Mouse (Mus musculus): ENCODE results near the gene Hcrt. TPM values are rescaled to one million over a fixed set of nuclear protein-coding genes. Genes with fewer than 3 reads are reported as not detected.

The Hcrt gene
- polyA plus RNA-seq, 1 experiment from 2014 or later = 0.38 TPM

DNA sequence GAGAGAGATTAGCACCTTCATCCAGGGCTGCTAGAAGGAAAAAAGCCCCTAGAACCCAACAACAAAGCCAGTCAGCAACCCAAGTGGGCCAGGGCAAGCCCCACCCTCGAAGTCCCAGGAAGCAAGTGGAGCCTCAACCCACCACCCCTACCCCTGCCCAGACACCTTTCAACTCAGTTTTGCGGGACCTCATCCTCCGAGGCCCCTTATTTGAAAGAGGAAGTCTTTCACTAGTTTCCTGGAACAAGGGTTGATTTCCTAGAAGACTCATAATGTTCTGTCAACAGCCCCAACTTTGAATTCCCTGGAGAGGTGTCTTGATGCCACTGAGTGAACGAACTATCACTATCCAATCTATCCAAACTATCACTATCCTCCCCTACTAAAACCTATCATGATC lies 32.8 kb downstream of the Hcrt start:
- no peaks in the 10 kb centered on the region for H3K4me1 ChIP-seq (replicated peaks)
- H3K9ac ChIP-seq = no peak overlapping the region
- H3K9me3 ChIP-seq = no peaks in the 10 kb centered on the region
- H3K4me3 ChIP-seq = no peak overlapping the region
- 92% methylated on average over 4 of the region's 4 CpGs for WGBS
- no peak overlapping the region for H3K4me2 ChIP-seq
- H3K36me3 ChIP-seq = peaks cover 17% of the 10 kb centered on the region; the same call in 1 of the 2 replicates
- ATAC-seq (ENCODE audit: low FRiP score, low read depth) = no peak
- H3K27me3 ChIP-seq = no peaks in the 10 kb centered on the region
- no peak overlapping the region for H3K27ac ChIP-seq (replicated peaks)

DNA sequence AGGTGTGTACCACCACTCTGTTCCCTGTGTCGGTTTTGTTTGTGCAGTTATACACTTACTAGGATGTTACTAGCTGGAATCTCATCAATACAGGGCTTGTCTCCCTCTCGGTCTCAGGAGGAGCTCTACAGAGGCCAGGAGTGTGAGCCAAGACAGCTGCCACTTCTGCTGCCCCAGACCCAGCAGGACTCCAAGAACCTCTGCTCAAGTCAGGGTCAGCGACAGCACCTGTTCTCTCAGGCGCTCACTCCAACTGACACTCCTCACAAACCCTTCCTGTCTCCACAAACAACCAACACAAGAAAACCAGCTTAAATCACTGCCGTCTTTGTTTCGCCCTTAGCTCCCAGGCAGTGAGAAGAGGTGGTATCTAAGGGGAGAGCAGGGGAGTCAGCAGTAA lies 34.1 kb downstream of the Hcrt start:
- H3K9ac ChIP-seq = no peak overlapping the region
- H3K27ac ChIP-seq (replicated peaks) = no peak overlapping the region
- no peak overlapping the region for H3K4me2 ChIP-seq
- ATAC-seq (ENCODE audit: low FRiP score, low read depth) = no peak
- peaks cover 17% of the 10 kb centered on the region; the same call in 1 of the 2 replicates for H3K36me3 ChIP-seq
- H3K4me1 ChIP-seq (replicated peaks) = no peaks in the 10 kb centered on the region
- H3K4me3 ChIP-seq = no peak overlapping the region
- no peaks in the 10 kb centered on the region for H3K27me3 ChIP-seq
- no peaks in the 10 kb centered on the region for H3K9me3 ChIP-seq
- WGBS = 78% methylated on average over 6 of the region's 6 CpGs

- no peak overlapping the region for H3K27ac ChIP-seq (replicated peaks)
- H3K9me3 ChIP-seq = no peaks in the 10 kb centered on the region
- ATAC-seq (ENCODE audit: low FRiP score, low read depth) = no peak
- H3K4me3 ChIP-seq = no peak overlapping the region
- H3K36me3 ChIP-seq = peaks cover 10% of the 10 kb centered on the region; the same call in 1 of the 2 replicates
- no peak overlapping the region for H3K9ac ChIP-seq
- H3K4me1 ChIP-seq (replicated peaks) = peaks cover 3% of the 10 kb centered on the region; the same call in 1 of the 2 replicates
- H3K4me2 ChIP-seq = no peak overlapping the region
- no peaks in the 10 kb centered on the region for H3K27me3 ChIP-seq
- 94% methylated on average over 3 of the region's 3 CpGs for WGBS
These were observed 35.5 kb downstream of the Hcrt start for GRCm38 (mm10) chr11:100727201-100727600.

DNA sequence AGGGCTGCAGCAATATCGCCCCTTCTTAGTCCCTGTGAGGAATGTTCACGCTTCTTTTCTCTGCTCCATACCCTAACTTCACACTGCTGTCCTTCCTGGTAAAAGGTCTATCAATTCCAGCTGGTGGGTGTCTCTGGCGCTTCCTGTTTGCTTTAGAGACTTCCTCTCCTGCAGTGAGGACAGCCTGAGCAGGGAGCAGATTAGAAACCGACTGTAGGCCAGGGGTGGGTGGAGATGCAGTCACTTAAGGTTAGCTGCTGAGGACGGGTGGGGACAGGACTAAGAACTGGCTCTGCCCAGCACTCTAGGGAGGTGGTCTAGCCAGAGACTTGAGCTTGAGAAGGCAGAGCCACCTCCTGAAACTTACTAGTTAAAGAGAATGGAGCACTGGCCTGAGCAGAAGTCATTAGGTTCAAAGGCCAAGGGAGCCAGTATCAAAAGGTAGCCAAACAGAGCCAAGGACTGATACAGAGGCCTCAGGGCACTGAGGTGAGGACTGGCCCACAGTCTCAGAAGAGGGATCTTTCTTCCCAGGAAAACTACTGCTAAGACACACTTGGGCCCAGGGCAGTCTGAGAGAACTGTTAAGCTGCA lies 37.7 kb downstream of the Hcrt start:
- Histone ChIP-seq H3K4me1 (replicated peaks) (peaks cover 21% of the 10 kb centered on the region), H3K4me2 (no peak overlapping the region), H3K27ac (replicated peaks) (no peak overlapping the region), H3K9ac (no peak overlapping the region), H3K9me3 (no peaks in the 10 kb centered on the region), H3K36me3 (peaks cover 10% of the 10 kb centered on the region; the same call in 1 of the 2 replicates), H3K4me3 (no peak overlapping the region), H3K27me3 (no peaks in the 10 kb centered on the region)
- no peak for ATAC-seq (ENCODE audit: low FRiP score, low read depth)
- WGBS = 64% methylated on average over 5 of the region's 5 CpGs

DNA sequence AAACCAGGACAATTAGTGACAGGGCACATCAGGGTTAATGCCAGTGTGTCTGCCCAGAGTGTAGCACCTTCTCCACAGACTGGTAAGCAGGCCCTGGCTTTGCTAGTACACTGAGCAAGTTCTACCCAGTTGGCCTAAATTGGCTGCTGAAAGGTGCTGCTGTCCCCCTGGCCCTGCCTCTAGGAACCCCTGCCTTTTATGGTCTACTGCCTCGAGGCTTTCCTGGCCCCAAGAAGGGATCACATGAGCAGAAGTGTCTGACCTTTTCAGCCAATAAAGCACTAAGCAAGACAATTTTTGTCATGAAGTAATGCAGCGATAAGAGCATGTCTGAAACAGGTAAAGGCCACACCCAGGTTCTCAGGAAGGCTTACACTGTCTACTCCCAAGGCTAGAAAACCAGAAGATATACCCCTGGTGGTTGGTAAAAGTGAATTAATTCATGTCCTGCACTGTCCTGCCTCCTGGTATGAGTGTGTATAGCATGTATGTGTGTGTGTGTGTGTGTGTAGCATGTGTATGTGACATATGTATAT lies 40.2 kb downstream of the Hcrt start:
- H3K4me3 ChIP-seq = no peak overlapping the region
- WGBS = 76% methylated on average over 2 of the region's 2 CpGs
- peaks cover 21% of the 10 kb centered on the region for H3K4me1 ChIP-seq (replicated peaks)
- H3K27me3 ChIP-seq = no peaks in the 10 kb centered on the region
- no peak overlapping the region for H3K4me2 ChIP-seq
- H3K36me3 ChIP-seq = peaks cover 8% of the 10 kb centered on the region
- no peak for ATAC-seq (ENCODE audit: low FRiP score, low read depth)
- no peak overlapping the region for H3K9ac ChIP-seq
- no peaks in the 10 kb centered on the region for H3K9me3 ChIP-seq
- H3K27ac ChIP-seq (replicated peaks) = peak overlapping the region; percentile 47; the same call in 1 of the 2 replicates

DNA sequence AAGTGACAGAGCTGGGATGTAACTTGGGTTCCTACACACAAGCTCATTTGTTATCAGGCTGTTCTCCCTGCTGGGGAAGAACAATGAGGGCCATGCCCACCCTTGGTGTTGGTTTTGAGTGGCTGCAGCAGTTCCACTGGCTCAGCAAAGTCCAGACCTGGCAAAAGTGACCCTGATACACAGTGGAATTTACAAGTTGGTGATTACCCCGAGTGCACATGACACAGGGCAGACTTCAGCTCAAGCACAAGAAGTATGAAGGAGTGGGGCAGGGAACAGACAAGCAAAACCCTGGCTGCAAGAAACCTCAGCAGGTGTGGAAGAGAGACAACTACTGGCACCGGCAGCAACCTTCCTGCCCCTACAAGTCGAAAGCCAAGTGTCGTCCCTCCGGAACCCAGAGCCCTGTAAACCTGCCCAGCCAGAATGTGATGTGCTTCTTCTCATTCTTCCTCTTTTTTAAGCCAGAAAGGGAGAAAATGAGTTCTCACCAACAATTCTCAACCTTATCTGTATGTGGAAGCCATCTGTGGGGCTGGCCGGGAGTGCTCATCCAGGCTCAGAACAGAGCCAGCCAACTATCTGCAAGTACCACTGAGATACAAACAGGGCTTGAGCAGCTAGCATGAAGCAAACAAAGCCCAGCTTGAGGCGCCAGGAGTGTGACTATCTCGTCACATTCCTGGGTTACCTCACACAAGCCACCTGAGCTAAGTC lies 40.8 kb downstream of the Hcrt start:
- Histone ChIP-seq H3K4me2 (no peak overlapping the region), H3K36me3 (peaks cover 15% of the 10 kb centered on the region), H3K4me3 (no peak overlapping the region), H3K9ac (no peak overlapping the region), H3K27me3 (no peaks in the 10 kb centered on the region), H3K27ac (replicated peaks) (peak overlapping the region; percentile 47), H3K4me1 (replicated peaks) (peaks cover 21% of the 10 kb centered on the region), H3K9me3 (no peaks in the 10 kb centered on the region)
- no peak for ATAC-seq (ENCODE audit: low FRiP score, low read depth)
- WGBS = 68% methylated on average over 8 of the region's 8 CpGs

GRCm38 (mm10) chr11:100721254-100721653 lies 41.5 kb downstream of the Hcrt start:
- ATAC-seq (ENCODE audit: low FRiP score, low read depth) = no peak
- H3K9ac ChIP-seq = no peak overlapping the region
- WGBS = 67% methylated on average over 4 of the region's 4 CpGs

DNA sequence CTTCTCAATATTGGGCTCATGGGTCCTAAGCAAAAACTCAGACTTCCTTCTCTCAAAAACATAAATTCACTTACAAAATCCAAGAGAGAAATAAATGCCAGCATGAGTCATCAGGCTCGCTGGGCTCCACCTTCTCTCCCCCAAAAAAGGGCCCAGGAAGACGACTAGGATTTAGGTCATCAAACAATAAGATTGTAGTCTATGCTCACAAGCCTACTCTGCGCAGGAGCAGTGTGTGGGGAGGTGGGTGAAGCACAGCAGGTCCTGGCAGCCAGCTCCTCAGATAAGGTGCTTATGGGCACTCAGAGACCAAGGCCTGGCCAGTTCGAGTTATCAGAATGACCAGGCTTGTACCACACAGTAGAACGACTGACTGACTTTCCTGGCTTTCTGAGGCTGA lies 42.4 kb downstream of the Hcrt start:
- H3K27ac ChIP-seq (replicated peaks) = peak overlapping the region; percentile 47
- peaks cover 31% of the 10 kb centered on the region for H3K36me3 ChIP-seq
- H3K27me3 ChIP-seq = no peaks in the 10 kb centered on the region
- no peak overlapping the region for H3K9ac ChIP-seq
- H3K4me2 ChIP-seq = no peak overlapping the region
- no peak for ATAC-seq (ENCODE audit: low FRiP score, low read depth)
- peaks cover 21% of the 10 kb centered on the region for H3K4me1 ChIP-seq (replicated peaks)
- no peak overlapping the region for H3K4me3 ChIP-seq
- H3K9me3 ChIP-seq = no peaks in the 10 kb centered on the region
- 77% methylated on average over 5 of the region's 5 CpGs for WGBS

More at GRCm38 (mm10) chr11:100721254-100721653, 41.5 kb downstream of the Hcrt start:
- H3K27ac ChIP-seq (replicated peaks) = peak overlapping the region; percentile 47
- no peaks in the 10 kb centered on the region for H3K9me3 ChIP-seq
- peaks cover 21% of the 10 kb centered on the region for H3K4me1 ChIP-seq (replicated peaks)
- no peaks in the 10 kb centered on the region for H3K27me3 ChIP-seq
- H3K4me3 ChIP-seq = no peak overlapping the region
- no peak overlapping the region for H3K4me2 ChIP-seq
- H3K36me3 ChIP-seq = peaks cover 21% of the 10 kb centered on the region

- no peak for ATAC-seq (ENCODE audit: low FRiP score, low read depth)
- H3K27ac ChIP-seq (replicated peaks) = no peak overlapping the region; the same call in 1 of the 2 replicates
- 89% methylated on average over 11 of the region's 11 CpGs for WGBS
These were observed 42.8 kb downstream of the Hcrt start for GRCm38 (mm10) chr11:100719893-100720292.

DNA sequence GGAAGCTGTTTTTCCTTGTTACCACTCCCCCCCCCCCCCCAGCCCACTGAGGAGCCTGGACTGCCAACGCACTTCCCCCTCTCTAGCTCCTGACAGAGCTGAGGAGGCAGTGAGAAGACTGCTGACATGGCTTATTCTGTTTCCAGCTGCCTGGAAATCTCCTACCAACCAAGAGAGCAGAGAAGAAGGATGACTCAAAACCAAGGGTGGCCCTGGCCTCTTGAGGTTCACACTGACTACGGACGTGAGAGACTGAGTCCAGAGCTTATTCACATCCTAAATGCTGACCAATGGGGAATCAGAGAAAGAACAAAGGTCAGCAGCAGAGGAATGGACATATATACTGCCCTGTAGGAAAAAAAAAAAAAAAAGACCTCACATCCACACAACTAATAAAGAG lies 43.4 kb downstream of the Hcrt start:
- Histone ChIP-seq H3K4me2 (no peak overlapping the region), H3K9ac (no peak overlapping the region), H3K4me1 (replicated peaks) (peaks cover 27% of the 10 kb centered on the region), H3K27ac (replicated peaks) (no peak overlapping the region), H3K27me3 (no peaks in the 10 kb centered on the region), H3K9me3 (no peaks in the 10 kb centered on the region), H3K36me3 (peaks cover 34% of the 10 kb centered on the region), H3K4me3 (no peak overlapping the region)
- 68% methylated on average over 3 of the region's 3 CpGs for WGBS
- no peak for ATAC-seq (ENCODE audit: low FRiP score, low read depth)

More at GRCm38 (mm10) chr11:100719893-100720292, 42.8 kb downstream of the Hcrt start:
- no peak overlapping the region for H3K4me2 ChIP-seq
- H3K9ac ChIP-seq = no peak overlapping the region
- H3K36me3 ChIP-seq = peaks cover 34% of the 10 kb centered on the region
- no peak overlapping the region for H3K4me3 ChIP-seq
- H3K4me1 ChIP-seq (replicated peaks) = peaks cover 21% of the 10 kb centered on the region
- H3K27me3 ChIP-seq = no peaks in the 10 kb centered on the region
- no peaks in the 10 kb centered on the region for H3K9me3 ChIP-seq

DNA sequence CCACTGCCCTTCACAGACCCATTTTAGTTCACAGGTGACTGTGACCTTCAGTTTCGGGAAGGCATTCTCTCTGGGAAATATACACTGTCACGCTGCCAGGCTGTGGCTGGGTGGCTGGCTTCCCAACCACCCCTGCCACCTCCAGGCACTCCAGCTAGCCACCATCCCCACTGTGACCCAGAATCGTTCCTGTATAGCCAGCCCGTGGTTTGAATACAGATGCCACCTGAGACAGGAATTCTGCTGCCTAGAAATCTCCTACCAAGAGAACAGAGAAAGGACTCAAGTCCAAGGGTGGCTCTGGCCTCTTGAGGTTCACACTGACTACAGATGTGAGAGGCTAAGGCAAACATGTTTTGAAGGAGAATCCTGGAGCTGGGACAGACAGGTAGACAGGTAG lies 43.9 kb downstream of the Hcrt start:
- Histone ChIP-seq H3K4me1 (replicated peaks) (peaks cover 31% of the 10 kb centered on the region), H3K27ac (replicated peaks) (no peak overlapping the region), H3K9ac (no peak overlapping the region), H3K27me3 (no peaks in the 10 kb centered on the region), H3K9me3 (no peaks in the 10 kb centered on the region), H3K4me3 (no peak overlapping the region), H3K4me2 (no peak overlapping the region), H3K36me3 (peaks cover 34% of the 10 kb centered on the region)
- 84% methylated on average over 4 of the region's 4 CpGs for WGBS
- no peak for ATAC-seq (ENCODE audit: low FRiP score, low read depth)

DNA sequence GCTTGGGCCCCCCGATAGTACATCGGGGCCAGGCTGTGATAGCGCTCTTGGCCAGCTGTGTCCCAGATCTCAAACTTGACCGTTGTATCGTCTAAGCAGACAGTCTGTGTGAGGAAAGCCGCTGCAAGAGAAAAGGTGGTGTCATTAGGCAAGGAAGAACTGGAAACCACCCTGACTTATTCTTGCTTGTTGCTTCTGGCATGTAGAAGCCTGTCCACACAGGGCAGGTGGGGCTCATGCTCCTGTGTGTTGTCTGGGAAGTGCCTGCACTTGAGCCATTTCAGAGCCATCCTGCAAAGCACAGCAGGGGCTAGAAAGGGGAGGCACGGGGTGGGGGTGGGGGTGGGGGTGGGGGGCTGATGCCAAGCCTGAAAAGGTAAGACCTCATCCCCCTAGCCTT lies 44.3 kb downstream of the Hcrt start:
- no peaks in the 10 kb centered on the region for H3K27me3 ChIP-seq
- H3K9me3 ChIP-seq = no peaks in the 10 kb centered on the region
- no peak overlapping the region for H3K27ac ChIP-seq (replicated peaks)
- 91% methylated on average over 7 of the region's 7 CpGs for WGBS
- H3K36me3 ChIP-seq = peaks cover 34% of the 10 kb centered on the region
- no peak overlapping the region for H3K4me2 ChIP-seq
- no peak overlapping the region for H3K4me3 ChIP-seq
- no peak for ATAC-seq (ENCODE audit: low FRiP score, low read depth)
- no peak overlapping the region for H3K9ac ChIP-seq
- peaks cover 35% of the 10 kb centered on the region for H3K4me1 ChIP-seq (replicated peaks)

Measured in hindbrain, embryonic 15.5 days (tissue).